Mouse (Mus musculus): ENCODE data around the gene Lrrc75b.

- TF ChIP-seq CTCF (IDR thresholded peaks at IDR 0.05; ENCODE audit: low read depth) (no peak), EP300 (optimal IDR thresholded peaks at IDR 0.05) (no peak)
These were observed 10.2 kb downstream of the Lrrc75b start for GRCm38 (mm10) chr10:75549886-75550285.
